Mouse (Mus musculus) cerebral cortex, adult 2 months (tissue): ENCODE data around the gene Ccdc62.

Source experiments
- WGBS: fragments of 180-500 bp; shearing (Covaris S2); methylation state at CpG from one replicate; pipeline ENCODE4 v1.1.7; 2018; 5-methylcytosine and 5-hydroxymethylcytosine counted together

Gene Ccdc62

GRCm38 (mm10) chr5:123938479-123938878, 8.0 kb downstream of the Ccdc62 start:
- WGBS: 79% methylated on average over 5 of the region's 5 CpGs

GRCm38 (mm10) chr5:123946546-123946945, 16.1 kb downstream of the Ccdc62 start:
- 70% methylated on average over 4 of the region's 4 CpGs for WGBS

- 50% methylated on average over 7 of the region's 7 CpGs for WGBS
These were observed 16.7 kb downstream of the Ccdc62 start for GRCm38 (mm10) chr5:123947041-123947761.

- WGBS: 33% methylated on average over 5 of the region's 5 CpGs
These were observed 22.0 kb downstream of the Ccdc62 start for GRCm38 (mm10) chr5:123952365-123953045.

GRCm38 (mm10) chr5:123957213-123957612, 26.7 kb downstream of the Ccdc62 start:
- WGBS: 64% methylated on average over 8 of the region's 8 CpGs

GRCm38 (mm10) chr5:123959018-123959417, 28.5 kb downstream of the Ccdc62 start:
- WGBS: 90% methylated on average over 3 of the region's 3 CpGs

GRCm38 (mm10) chr5:123960129-123960528, 29.6 kb downstream of the Ccdc62 start:
- WGBS: 83% methylated on average over 8 of the region's 8 CpGs

GRCm38 (mm10) chr5:123961046-123961445, 30.6 kb downstream of the Ccdc62 start:
- 63% methylated on average over 12 of the region's 12 CpGs for WGBS

- WGBS: 94% methylated on average over 4 of the region's 4 CpGs
These were observed 33.7 kb downstream of the Ccdc62 start for GRCm38 (mm10) chr5:123964208-123964607.

GRCm38 (mm10) chr5:123966759-123967158, 36.3 kb downstream of the Ccdc62 start:
- WGBS: 95% methylated on average over 2 of the region's 2 CpGs

GRCm38 (mm10) chr5:123968468-123968867, 38.0 kb downstream of the Ccdc62 start:
- WGBS: 87% methylated on average over 5 of the region's 5 CpGs

GRCm38 (mm10) chr5:123969216-123969615, 38.7 kb downstream of the Ccdc62 start:
- WGBS: 54% methylated on average over 8 of the region's 8 CpGs

GRCm38 (mm10) chr5:123970576-123970975, 40.1 kb downstream of the Ccdc62 start:
- 75% methylated on average over 4 of the region's 4 CpGs for WGBS

GRCm38 (mm10) chr5:123972453-123972852, 42.0 kb downstream of the Ccdc62 start:
- WGBS: 74% methylated on average over 6 of the region's 6 CpGs

GRCm38 (mm10) chr5:123973299-123974178, 43.1 kb downstream of the Ccdc62 start, which contains the start of gene Hip1r:
Hip1r (plus strand) TSS chr5:123973628.
- under 1% methylated on average over 99 of the region's 106 CpGs for WGBS

- WGBS: 1% methylated on average over 14 of the region's 14 CpGs
These were observed 43.7 kb downstream of the Ccdc62 start for GRCm38 (mm10) chr5:123974179-123974485.

- 18% methylated on average over 11 of the region's 11 CpGs for WGBS
These were observed 44.2 kb downstream of the Ccdc62 start for GRCm38 (mm10) chr5:123974616-123975111.

GRCm38 (mm10) chr5:123975668-123976180, 45.2 kb downstream of the Ccdc62 start:
- WGBS: 57% methylated on average over 6 of the region's 6 CpGs

GRCm38 (mm10) chr5:123977231-123977630, 46.8 kb downstream of the Ccdc62 start:
- 71% methylated on average over 3 of the region's 3 CpGs for WGBS

GRCm38 (mm10) chr5:123978131-123978530, 47.7 kb downstream of the Ccdc62 start:
- 81% methylated on average over 5 of the region's 5 CpGs for WGBS

- WGBS: 69% methylated on average over 18 of the region's 18 CpGs
These were observed 48.9 kb downstream of the Ccdc62 start for GRCm38 (mm10) chr5:123979221-123979979.
